Mouse (Mus musculus): ENCODE data around the gene Trir.

The Trir gene

DNA sequence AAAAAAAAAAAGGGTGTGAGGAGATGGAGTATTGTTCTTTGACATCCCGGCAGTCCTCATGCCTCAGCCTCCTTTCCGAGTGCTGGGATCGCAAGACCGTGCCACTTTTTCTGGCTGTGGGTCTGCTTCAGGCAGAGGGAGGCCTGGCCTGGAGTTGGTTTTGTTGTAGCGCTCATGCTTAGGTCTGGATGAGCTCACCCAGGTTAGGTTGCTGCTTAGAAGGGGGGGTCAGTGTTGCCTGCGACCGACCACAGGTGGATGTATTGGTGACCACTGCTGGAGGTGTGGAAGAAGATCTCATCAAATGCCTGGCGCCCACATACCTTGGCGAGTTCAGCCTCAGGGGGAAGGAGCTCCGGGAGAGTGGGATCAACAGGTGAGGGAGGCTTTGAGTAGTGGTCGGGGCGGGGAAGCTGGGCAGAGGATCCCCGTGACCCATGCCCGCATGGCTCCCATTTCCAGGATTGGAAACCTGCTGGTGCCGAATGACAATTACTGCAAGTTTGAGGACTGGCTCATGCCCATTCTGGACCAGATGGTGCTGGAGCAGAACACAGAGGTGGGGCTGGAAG, 46.5 kb downstream of the Trir start:
- in situ Hi-C loops (cut with MboI; ENCODE audit: low pct_unique_long_range_greater_than_20kb in 1 of 2, low sequenced_read_pairs in 2 of 2, unreplicated experiment in 1 of 2), result no loop called here

- in situ Hi-C loops (cut with MboI; ENCODE audit: low pct_unique_long_range_greater_than_20kb in 1 of 2, low sequenced_read_pairs in 2 of 2, unreplicated experiment in 1 of 2), result no loop called here
Measured at GRCm38 (mm10) chr8:85074167-85074566, 47.5 kb downstream of the Trir start.

- in situ Hi-C loops (cut with MboI; ENCODE audit: low pct_unique_long_range_greater_than_20kb in 1 of 2, low sequenced_read_pairs in 2 of 2, unreplicated experiment in 1 of 2), result no loop called here
Measured at GRCm38 (mm10) chr8:85074617-85075016, 48.0 kb downstream of the Trir start.

DNA sequence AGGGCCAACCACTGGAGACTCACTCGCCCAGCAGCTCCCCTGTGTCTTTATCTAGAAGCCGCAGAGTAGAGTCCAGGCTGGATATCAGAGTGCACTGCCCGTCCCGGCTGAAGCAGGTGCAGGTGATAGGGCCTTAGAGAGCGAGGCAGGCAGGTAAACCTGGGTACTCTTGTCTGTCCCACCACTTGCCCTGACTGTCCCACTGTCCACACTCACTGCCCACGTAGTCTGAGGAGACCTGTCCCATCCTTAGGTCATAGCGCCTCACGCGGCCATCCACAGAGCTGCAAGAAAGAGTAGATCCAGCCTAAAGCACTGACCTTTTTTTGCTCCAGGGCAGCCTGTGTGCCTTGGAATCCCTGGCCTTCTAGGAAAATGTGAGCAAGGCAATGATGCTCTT, 49.4 kb downstream of the Trir start:
- in situ Hi-C loops (cut with MboI; ENCODE audit: low pct_unique_long_range_greater_than_20kb in 1 of 2, low sequenced_read_pairs in 2 of 2, unreplicated experiment in 1 of 2), result no loop called here

DNA sequence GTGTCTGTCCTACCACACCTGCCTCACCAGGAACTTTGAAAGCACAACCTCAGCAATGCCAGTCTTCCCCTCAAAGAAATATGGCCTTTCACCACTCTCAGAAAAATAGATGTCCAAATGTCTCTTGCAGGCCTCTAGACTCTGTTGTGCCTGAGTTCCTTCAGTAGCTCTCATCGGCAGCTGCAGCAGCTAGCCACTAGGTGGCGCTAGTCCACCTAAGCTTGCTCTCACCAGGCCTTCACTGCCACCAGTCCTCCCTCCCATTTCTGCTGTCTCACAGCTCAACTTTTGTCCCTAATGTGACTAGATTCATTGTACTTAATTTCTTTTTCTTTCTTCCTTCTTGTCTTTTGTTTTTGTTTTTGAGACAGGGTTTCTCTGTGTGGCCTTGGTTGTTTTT, 50.4 kb downstream of the Trir start:
- in situ Hi-C loops (cut with MboI; ENCODE audit: low pct_unique_long_range_greater_than_20kb in 1 of 2, low sequenced_read_pairs in 2 of 2, unreplicated experiment in 1 of 2), result no loop called here
